Mouse (Mus musculus) stomach, embryonic 15.5 days (tissue): Measurements from ENCODE around the gene Limch1. TPM values are rescaled to one million over a fixed set of nuclear protein-coding genes. Genes with fewer than 3 reads are reported as not detected.

ENCODE experiments used
- ATAC-seq: fragments of 200-750 bp; cut with Nextera tagmentation; 2 replicates; pipeline ENCODE4 v1.8.0; 2017; ENCODE audit warnings: low read depth, moderate number of reproducible peaks, moderate TSS enrichment; ENCODE audit not compliant: insufficient read depth, low FRiP score
- H3K27ac ChIP-seq: fragments of 300-500 bp; sonication (generic); 2 replicates; pipeline ENCODE4 v1.5.1; 2015; ENCODE audit warnings: mild to moderate bottlenecking, inconsistent platforms
- H3K27me3 ChIP-seq: fragments of 300-500 bp; sonication (generic); replicated peaks from 2 replicates; pipeline ENCODE4 v1.6.1; 2015; ENCODE audit warnings: inconsistent platforms
- H3K36me3 ChIP-seq: fragments of 300-500 bp; sonication (generic); 2 replicates; pipeline ENCODE4 v1.6.1; 2015; ENCODE audit warnings: inconsistent platforms
- H3K4me1 ChIP-seq: fragments of 300-500 bp; sonication (generic); 2 replicates; pipeline ENCODE4 v1.6.1; 2015; ENCODE audit warnings: inconsistent platforms
- H3K4me2 ChIP-seq: fragments of 300-500 bp; sonication (generic); 2 replicates; pipeline ENCODE4 v1.6.1; 2015; ENCODE audit warnings: mild to moderate bottlenecking, inconsistent platforms
- H3K4me3 ChIP-seq: fragments of 300-500 bp; sonication (generic); replicated peaks from 2 replicates; pipeline ENCODE4 v1.5.1; 2015; ENCODE audit warnings: inconsistent platforms
- H3K9ac ChIP-seq: fragments of 300-500 bp; sonication (generic); 2 replicates; pipeline ENCODE4 v1.6.1; 2015; ENCODE audit warnings: inconsistent platforms
- H3K9me3 ChIP-seq: fragments of 300-500 bp; sonication (generic); 2 replicates; pipeline ENCODE4 v1.6.1; 2016; ENCODE audit warnings: inconsistent platforms
- WGBS: fragments of 180-500 bp; shearing (Covaris S2); methylation state at CpG from one replicate; pipeline ENCODE4 v1.1.7; 2015; 5-methylcytosine and 5-hydroxymethylcytosine counted together
- polyA plus RNA-seq: library from polyadenylated mRNA; unstranded; fragments of >200 nt; fragmentation: Nextera tagmentation; extraction: Ambion mirVana; gene quantifications from 2 replicates; pipeline ENCODE4 v1.2.1, GENCODE M21; 2015

Gene Limch1
- polyA plus RNA-seq, 1 experiment from 2014 or later, result 10.8 TPM

- Histone ChIP-seq H3K4me1 (no peaks in the 10 kb centered on the region), H3K27ac (no peak overlapping the region), H3K27me3 (no peaks in the 10 kb centered on the region), H3K4me2 (no peak overlapping the region), H3K9me3 (no peaks in the 10 kb centered on the region), H3K4me3 (no peak overlapping the region), H3K9ac (no peak overlapping the region), H3K36me3 (no peaks in the 10 kb centered on the region)
- whole genome bisulfite sequencing, result 38% methylated on average over 5 of the region's 5 CpGs
- ATAC-seq, result no peak
These were observed 24.7 kb upstream of the Limch1 start for GRCm38 (mm10) chr5:66720921-66721320.

DNA sequence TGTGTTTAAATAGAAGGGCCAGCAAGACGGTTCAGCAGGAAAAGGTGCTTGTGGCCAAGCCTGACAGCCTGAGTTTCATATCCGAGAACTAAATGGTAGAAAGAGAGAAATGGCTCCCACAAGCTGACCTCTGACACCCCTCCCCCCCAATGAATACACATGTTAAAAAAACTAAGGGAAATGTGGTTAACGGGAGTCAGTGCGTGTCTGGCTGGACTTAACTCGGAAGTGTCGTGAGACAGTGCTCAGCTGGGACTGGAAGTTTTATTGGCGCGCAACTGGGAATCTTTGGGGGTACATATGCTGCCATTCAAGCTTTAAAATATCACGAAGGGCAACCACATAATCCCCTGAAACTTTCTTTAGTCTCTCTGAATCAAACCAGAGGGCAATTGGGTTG is 23.0 kb upstream of the Limch1 start:
- 68% methylated on average over 9 of the region's 9 CpGs for whole genome bisulfite sequencing
- Histone ChIP-seq H3K9me3 (no peaks in the 10 kb centered on the region), H3K4me3 (no peak overlapping the region), H3K9ac (no peak overlapping the region), H3K4me1 (no peaks in the 10 kb centered on the region), H3K4me2 (no peak overlapping the region), H3K36me3 (no peaks in the 10 kb centered on the region), H3K27me3 (no peaks in the 10 kb centered on the region), H3K27ac (no peak overlapping the region)
- ATAC-seq, result no peak

- Histone ChIP-seq H3K27ac (no peak overlapping the region), H3K9ac (no peak overlapping the region), H3K36me3 (no peaks in the 10 kb centered on the region), H3K4me3 (no peak overlapping the region), H3K4me1 (no peaks in the 10 kb centered on the region), H3K4me2 (no peak overlapping the region), H3K9me3 (no peaks in the 10 kb centered on the region), H3K27me3 (no peaks in the 10 kb centered on the region)
- WGBS, result 36% methylated on average over 4 of the region's 4 CpGs
- no peak for ATAC-seq
These were observed 22.6 kb upstream of the Limch1 start for GRCm38 (mm10) chr5:66723037-66723436.

DNA sequence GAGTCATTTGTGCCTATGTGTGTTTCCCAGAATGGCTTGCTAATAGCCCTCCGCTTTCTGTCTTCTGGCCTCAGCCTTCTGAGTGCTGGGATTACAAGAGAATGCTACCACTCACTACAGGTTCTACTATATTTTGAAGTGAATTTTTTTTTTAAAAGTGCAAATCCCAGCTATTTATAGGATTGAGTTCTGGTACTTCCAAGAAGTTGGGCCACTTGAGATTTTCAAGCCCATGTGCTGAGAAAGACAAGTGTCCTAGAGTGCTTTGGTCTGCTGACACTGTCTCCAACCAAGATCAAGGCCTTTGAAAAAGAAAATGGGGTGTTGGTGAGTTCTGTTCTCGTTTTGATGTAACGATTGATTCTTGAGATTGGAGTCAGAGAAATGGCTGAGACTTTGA is 22.0 kb upstream of the Limch1 start:
- Histone ChIP-seq H3K27me3 (no peaks in the 10 kb centered on the region), H3K9ac (no peak overlapping the region), H3K36me3 (no peaks in the 10 kb centered on the region), H3K4me3 (no peak overlapping the region), H3K27ac (no peak overlapping the region), H3K4me2 (no peak overlapping the region), H3K4me1 (no peaks in the 10 kb centered on the region), H3K9me3 (no peaks in the 10 kb centered on the region)
- no peak for ATAC-seq
- WGBS, result 50% methylated on average over 3 of the region's 3 CpGs

- 87% methylated on average over 4 of the region's 4 CpGs for WGBS
- Histone ChIP-seq H3K9me3 (no peaks in the 10 kb centered on the region), H3K27me3 (no peaks in the 10 kb centered on the region), H3K27ac (no peak overlapping the region), H3K4me1 (no peaks in the 10 kb centered on the region), H3K4me2 (no peak overlapping the region), H3K4me3 (no peak overlapping the region), H3K9ac (no peak overlapping the region), H3K36me3 (no peaks in the 10 kb centered on the region)
- ATAC-seq, result no peak
These were observed 16.3 kb upstream of the Limch1 start for GRCm38 (mm10) chr5:66729306-66729705.

- Histone ChIP-seq H3K36me3 (no peaks in the 10 kb centered on the region), H3K27ac (no peak overlapping the region), H3K27me3 (no peaks in the 10 kb centered on the region), H3K9me3 (no peaks in the 10 kb centered on the region), H3K9ac (no peak overlapping the region), H3K4me3 (no peak overlapping the region), H3K4me2 (no peak overlapping the region), H3K4me1 (no peaks in the 10 kb centered on the region)
- no peak for ATAC-seq
- WGBS, result 45% methylated on average over 11 of the region's 11 CpGs
These were observed 14.9 kb upstream of the Limch1 start for GRCm38 (mm10) chr5:66730621-66731301.

DNA sequence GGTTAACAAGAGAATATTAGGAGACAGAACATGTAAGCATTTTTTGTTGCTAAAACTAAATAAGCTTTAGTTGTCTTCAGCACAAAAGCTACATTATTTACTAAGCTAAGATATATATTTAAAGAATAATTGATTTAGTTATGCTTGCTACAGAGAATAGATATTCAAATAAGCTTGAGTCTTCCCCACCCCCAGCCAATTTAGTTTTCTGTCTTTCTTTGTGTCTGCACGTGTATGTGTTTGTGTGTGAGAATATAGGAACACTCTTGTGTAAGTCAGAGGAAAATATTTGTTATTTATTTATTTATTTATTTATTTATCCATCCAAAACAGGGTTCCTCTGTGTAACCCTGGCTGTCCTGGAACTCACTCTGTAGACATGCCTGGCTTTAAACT is 14.3 kb upstream of the Limch1 start:
- WGBS, result 80% methylated on average over 1 of the region's 1 CpGs
- H3K4me2 ChIP-seq, result no peak overlapping the region
- H3K36me3 ChIP-seq, result no peaks in the 10 kb centered on the region
- H3K4me1 ChIP-seq, result no peaks in the 10 kb centered on the region
- no peak overlapping the region for H3K4me3 ChIP-seq
- H3K27ac ChIP-seq, result no peak overlapping the region
- H3K9ac ChIP-seq, result no peak overlapping the region
- no peaks in the 10 kb centered on the region for H3K9me3 ChIP-seq
- no peaks in the 10 kb centered on the region for H3K27me3 ChIP-seq
- ATAC-seq, result no peak

GRCm38 (mm10) chr5:66733556-66733955 is 12.1 kb upstream of the Limch1 start:
- H3K9me3 ChIP-seq, result no peaks in the 10 kb centered on the region
- H3K4me3 ChIP-seq, result no peak overlapping the region
- no peak overlapping the region for H3K9ac ChIP-seq
- ATAC-seq, result no peak
- H3K27ac ChIP-seq, result no peak overlapping the region
- 93% methylated on average over 1 of the region's 1 CpGs for WGBS
- H3K27me3 ChIP-seq, result no peaks in the 10 kb centered on the region
- no peaks in the 10 kb centered on the region for H3K4me1 ChIP-seq
- no peaks in the 10 kb centered on the region for H3K36me3 ChIP-seq
- H3K4me2 ChIP-seq, result no peak overlapping the region

- H3K4me3 ChIP-seq, result no peak overlapping the region
- no peaks in the 10 kb centered on the region for H3K4me1 ChIP-seq
- no peaks in the 10 kb centered on the region for H3K9me3 ChIP-seq
- no peak overlapping the region for H3K27ac ChIP-seq
- H3K9ac ChIP-seq, result no peak overlapping the region
- H3K4me2 ChIP-seq, result no peak overlapping the region
- no peaks in the 10 kb centered on the region; the same call in 1 of the 2 replicates for H3K27me3 ChIP-seq
- ATAC-seq, result no peak
- no peaks in the 10 kb centered on the region for H3K36me3 ChIP-seq
- WGBS, result 90% methylated on average over 3 of the region's 3 CpGs
These were observed 6.3 kb upstream of the Limch1 start for GRCm38 (mm10) chr5:66739376-66739775.

DNA sequence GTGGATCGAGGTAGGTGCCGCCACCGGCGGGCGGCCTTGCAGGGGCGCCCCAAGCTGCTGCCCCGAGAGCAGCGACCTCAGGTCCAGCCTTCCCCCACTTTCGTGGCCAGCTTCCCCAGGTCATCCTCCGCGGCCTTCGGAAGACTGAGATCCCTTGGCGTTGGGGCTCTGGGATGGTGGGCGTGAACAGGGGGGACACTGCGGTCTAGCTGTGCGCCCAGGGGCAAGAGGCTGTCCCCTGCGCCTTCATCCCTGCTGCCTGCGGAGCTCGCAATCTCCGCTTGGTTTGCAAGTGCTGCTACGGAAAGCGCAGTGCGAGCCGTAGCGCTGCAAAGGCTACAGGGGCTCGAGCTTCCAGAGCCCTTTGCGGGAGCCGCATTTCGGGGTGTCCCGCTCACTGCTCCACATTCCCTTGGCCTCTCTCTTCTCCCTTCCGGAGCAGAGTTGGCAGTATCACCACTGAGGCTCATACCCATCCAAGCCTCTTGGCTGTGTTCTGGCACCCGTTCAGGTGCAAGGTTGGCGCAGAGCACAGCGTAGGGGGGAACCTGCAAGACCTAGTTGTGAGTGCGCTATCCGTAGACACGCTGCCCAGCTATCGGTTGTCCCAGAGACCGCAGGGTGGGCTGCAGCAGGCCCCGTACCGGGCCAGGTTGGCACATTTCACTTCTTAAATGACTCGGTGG is 512 bp downstream of the Limch1 start:
- Histone ChIP-seq H3K36me3 (no peaks in the 10 kb centered on the region), H3K27ac (no peak overlapping the region), H3K9me3 (no peaks in the 10 kb centered on the region), H3K27me3 (peaks cover 14% of the 10 kb centered on the region), H3K9ac (peak overlapping the region; percentile 25; the same call in 1 of the 2 replicates), H3K4me2 (peak overlapping the region; percentile 100), H3K4me3 (peak overlapping the region; percentile 58), H3K4me1 (peaks cover 8% of the 10 kb centered on the region; the same call in 1 of the 2 replicates)
- WGBS, result under 1% methylated on average over 42 of the region's 42 CpGs
- peak; percentile 54 for ATAC-seq

DNA sequence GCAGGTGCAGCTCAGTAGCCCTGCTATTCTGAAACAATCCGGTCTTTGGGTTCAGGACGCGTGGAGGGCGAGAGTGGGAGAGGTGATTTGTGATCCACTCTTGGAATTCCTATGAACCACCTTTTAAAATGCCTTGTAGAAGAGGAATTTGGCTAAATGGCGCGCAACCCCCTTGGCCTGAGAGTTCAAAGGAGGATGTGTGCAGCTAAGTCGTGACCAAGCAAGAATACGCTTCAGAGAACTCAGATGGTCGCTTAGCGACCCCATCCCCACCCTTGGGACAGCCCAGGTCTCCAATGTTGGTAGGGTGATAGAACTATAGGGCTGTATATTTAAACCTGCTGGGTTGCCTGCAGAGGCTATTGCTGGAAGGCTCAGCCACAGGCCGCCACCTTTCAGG is 1.1 kb downstream of the Limch1 start:
- peak overlapping the region; percentile 58 for H3K4me3 ChIP-seq
- H3K9ac ChIP-seq, result no peak overlapping the region
- H3K4me1 ChIP-seq, result peaks cover 14% of the 10 kb centered on the region; the same call in 1 of the 2 replicates
- peak overlapping the region; percentile 100 for H3K4me2 ChIP-seq
- H3K27ac ChIP-seq, result no peak overlapping the region
- no peak for ATAC-seq
- H3K36me3 ChIP-seq, result no peaks in the 10 kb centered on the region
- peaks cover 14% of the 10 kb centered on the region for H3K27me3 ChIP-seq
- no peaks in the 10 kb centered on the region for H3K9me3 ChIP-seq
- WGBS, result 10% methylated on average over 11 of the region's 11 CpGs

DNA sequence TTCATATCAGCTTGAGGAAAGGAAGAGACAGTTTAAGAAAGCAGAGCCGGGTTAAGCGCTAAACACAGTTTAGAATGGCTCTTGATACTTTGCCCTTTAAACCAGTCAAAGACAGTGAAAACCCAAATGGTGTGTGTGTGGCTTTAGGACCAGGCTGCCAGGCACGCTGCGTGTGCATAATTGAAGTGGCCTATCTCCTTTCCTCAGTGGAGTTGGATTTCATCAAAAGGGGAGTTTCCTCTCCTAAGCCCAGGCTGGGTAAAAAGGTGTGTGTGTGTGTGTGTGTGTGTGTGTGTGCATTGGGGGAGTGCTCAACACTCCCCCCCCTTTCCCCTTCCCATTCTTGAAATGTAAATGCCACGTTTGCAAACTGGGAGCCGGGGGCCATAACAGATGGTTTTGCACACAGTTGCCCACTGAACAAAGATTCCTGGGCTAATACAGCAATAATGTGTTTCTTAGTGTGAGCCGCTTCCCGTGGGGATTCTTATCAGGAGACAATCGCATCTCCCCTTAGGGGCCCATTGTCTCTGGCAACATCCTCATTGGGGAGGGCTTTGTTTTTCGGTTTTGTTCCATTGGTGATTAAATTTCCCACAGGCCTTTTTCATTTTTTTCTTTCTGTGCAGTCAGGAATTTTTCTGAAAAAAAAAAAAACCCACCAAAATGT is 2.3 kb downstream of the Limch1 start:
- Histone ChIP-seq H3K27ac (no peak overlapping the region), H3K4me1 (peaks cover 14% of the 10 kb centered on the region; the same call in 1 of the 2 replicates), H3K4me3 (no peak overlapping the region), H3K9ac (no peak overlapping the region), H3K36me3 (no peaks in the 10 kb centered on the region), H3K27me3 (peaks cover 14% of the 10 kb centered on the region), H3K4me2 (no peak overlapping the region), H3K9me3 (no peaks in the 10 kb centered on the region)
- WGBS, result 36% methylated on average over 10 of the region's 10 CpGs
- ATAC-seq, result no peak
